Mouse (Mus musculus) layer of hippocampus, postnatal 10 days (tissue): ENCODE data around the gene Glis1. TPM values are rescaled to one million over a fixed set of nuclear protein-coding genes. Genes with fewer than 3 reads are reported as not detected.

Experiments used
- DNase-seq, 2 experiments: peaks; one replicate each; pipeline ENCODE4 v3.0.0; 2021; ENCODE audit warnings: low spot score in 2 of 2
- microRNA-seq, 2 experiments: library from miRNA; unstranded; fragments of <30 nt; microRNA quantifications; one replicate each; pipeline ENCODE4 v1.2.0; 2021
- total RNA-seq, 2 experiments: library from RNA; stranded (reverse); gene quantifications; 2 replicates each; pipeline ENCODE4 v1.2.3; 2021

The Glis1 gene
- total RNA-seq, 2 experiments from 2014 or later, result 1.1 to 2.4 TPM

GRCm38 (mm10) chr4:107681099-107681849 lies 246.9 kb downstream of the Glis1 start:
- DNase-seq, result no peak

- DNase-seq, result no peak
Measured at GRCm38 (mm10) chr4:107683006-107683756, 248.8 kb downstream of the Glis1 start.

- DNase-seq, result no peak
Measured at GRCm38 (mm10) chr4:107684130-107684529, 249.7 kb downstream of the Glis1 start, which contains the start of gene Dmrtb1. Gene Dmrtb1, minus strand, starts transcription at chr4:107684230.

Small RNAs within 50 kb of the gene (microRNA-seq; reads per million reads assigned to microRNA genes)
- gene Gm24804, result 0 reads per million in 2 experiments

Other genes with a start within 250 kb of the Glis1 start
- not detected for gene Ldlrad1, start 225.4 kb upstream of the Glis1 start, total RNA-seq
- 10 to 100 TPM; 39.5 to 41.2 TPM for gene Lrrc42, start 181.1 kb upstream of the Glis1 start, total RNA-seq
- gene Hspb11, start 181.0 kb upstream of the Glis1 start, total RNA-seq, result 10 to 100 TPM; 21.1 to 22.4 TPM
- gene Dio1, start 127.4 kb upstream of the Glis1 start, total RNA-seq, result not detected
- gene Yipf1, start 120.2 kb upstream of the Glis1 start, total RNA-seq, result 10 to 100 TPM; 46.9 to 49.1 TPM
- gene Ndc1, start 66.8 kb upstream of the Glis1 start, total RNA-seq, result 10 to 100 TPM; 17.2 to 17.6 TPM
- gene Dmrtb1, start 249.6 kb downstream of the Glis1 start, total RNA-seq, result 1 to 10 TPM; 2.5 to 3.2 TPM